11 mouse cellular contexts compared by ENCODE assay signal in the genomic region with DNA sequence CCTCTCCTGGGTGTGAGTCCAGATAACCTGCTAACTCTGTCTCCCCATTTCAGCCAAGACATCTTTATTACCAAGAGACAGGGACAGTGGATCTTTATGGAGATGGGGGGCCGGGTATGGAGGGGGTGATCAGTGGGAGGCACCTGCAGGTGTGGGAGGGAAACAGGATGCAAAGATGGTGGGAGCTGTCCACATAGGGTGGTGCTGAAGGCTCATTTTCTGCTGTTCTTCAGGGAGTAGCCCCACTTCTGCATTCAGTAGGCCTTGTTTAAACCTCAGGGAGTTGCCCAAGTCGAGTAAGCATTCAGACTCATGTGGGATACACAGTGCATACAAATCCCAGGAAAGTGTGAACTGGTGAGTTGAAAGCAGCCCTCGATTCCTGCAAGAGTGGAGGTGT. TPM values are rescaled to one million over a fixed set of nuclear protein-coding genes. Genes with fewer than 3 reads are reported as not detected.
A peak's percentile ranks its signal among the peaks of the same experiment; 100 is the strongest.
DNase-seq lines count a peak whose midpoint lies in the region; ATAC-seq and TF ChIP-seq lines count a peak whose summit lies in the region.
"Had no signal": no experiment of that assay in that cellular context is flagged by ENCODE, and none has a peak within 500 bp of the region (broad histone marks: within the 10 kb centered on the region; RNA-seq: fewer than 3 reads in every experiment).

No protein-coding gene starts in this region.

- TF ChIP-seq POLR2A in myocyte (IDR thresholded peaks at IDR 0.05; ENCODE audit: insufficient read length, low read depth), result no peak

- no peak overlapping the region for H3ac ChIP-seq in myocyte (ENCODE audit: control insufficient read depth, insufficient read length)

- H3K36me3 ChIP-seq in forebrain, embryonic 10.5 days (replicated peaks), result no peaks in the 10 kb centered on the region
- H3K36me3 ChIP-seq in forebrain, embryonic 16.5 days (ENCODE audit: control insufficient read depth, insufficient read depth), result no peaks in the 10 kb centered on the region
- no peaks in the 10 kb centered on the region for H3K36me3 ChIP-seq in myocyte (ENCODE audit: control insufficient read depth, insufficient read depth)
- H3K36me3 ChIP-seq: embryonic facial prominence, embryonic 13.5 days had no signal

- no peak overlapping the region for H3K4me3 ChIP-seq in forebrain, embryonic 10.5 days
- H3K4me3 ChIP-seq in forebrain, embryonic 16.5 days (replicated peaks; ENCODE audit: low read length), result no peak overlapping the region
- no peak overlapping the region for H3K4me3 ChIP-seq in myocyte
- H3K4me3 ChIP-seq: embryonic facial prominence, embryonic 13.5 days; heart, adult 2 months had no signal

- no peaks in the 10 kb centered on the region for H3K9me3 ChIP-seq in forebrain, embryonic 10.5 days
- no peaks in the 10 kb centered on the region for H3K9me3 ChIP-seq in forebrain, embryonic 16.5 days (ENCODE audit: control insufficient read depth, low read length)
- H3K9me3 ChIP-seq: embryonic facial prominence, embryonic 13.5 days had no signal

- peak; percentile 40 for DNase-seq in forebrain, embryonic 10.5 days (ENCODE audit: extremely low spot score, low spot score)
- peak; percentile 22 for DNase-seq in lung, postnatal 10 days
- DNase-seq in lung, postnatal 36 days, result no peak
- peak; percentile 21 for DNase-seq in adipocyte (ENCODE audit: low spot score)
- no peak for DNase-seq in right cerebral cortex, adult 18-20 months
- DNase-seq: heart, adult 2 months had no signal

- H3K27me3 ChIP-seq in forebrain, embryonic 10.5 days (ENCODE audit: poor library complexity, severe bottlenecking), result no peaks in the 10 kb centered on the region
- no peaks in the 10 kb centered on the region for H3K27me3 ChIP-seq in forebrain, embryonic 16.5 days (replicated peaks; ENCODE audit: control insufficient read depth, insufficient read depth, low read length)
- H3K27me3 ChIP-seq in myocyte (ENCODE audit: control insufficient read depth, insufficient read depth, insufficient read length), result peaks cover 9% of the 10 kb centered on the region

- no peaks in the 10 kb centered on the region for H3K79me2 ChIP-seq in myocyte (ENCODE audit: control insufficient read depth, insufficient read depth)

- 31% methylated on average over 3 of the region's 3 CpGs for WGBS in forebrain, embryonic 10.5 days
- 25% methylated on average over 3 of the region's 3 CpGs for WGBS in forebrain, embryonic 16.5 days

- ATAC-seq in forebrain, embryonic 16.5 days, result no peak
- no peak for ATAC-seq in granulocyte monocyte progenitor cell, adult 5-6 weeks (replicated peaks; ENCODE audit: poor library complexity, severe bottlenecking)

- H3K9ac ChIP-seq in forebrain, embryonic 16.5 days (replicated peaks; ENCODE audit: low read depth, low read length), result no peak overlapping the region
- H3K9ac ChIP-seq: embryonic facial prominence, embryonic 13.5 days had no signal

- no peak overlapping the region for H3K4me2 ChIP-seq in forebrain, embryonic 16.5 days (ENCODE audit: low read length)
- H3K4me2 ChIP-seq in myocyte (ENCODE audit: low read depth), result no peak overlapping the region
- H3K4me2 ChIP-seq: embryonic facial prominence, embryonic 13.5 days had no signal

- H3K27ac ChIP-seq in forebrain, embryonic 10.5 days, result no peak overlapping the region
- no peak overlapping the region for H3K27ac ChIP-seq in forebrain, embryonic 16.5 days (ENCODE audit: low read length)
- H3K27ac ChIP-seq: embryonic facial prominence, embryonic 13.5 days; heart, adult 2 months had no signal

- H3K4me1 ChIP-seq in forebrain, embryonic 10.5 days, result no peaks in the 10 kb centered on the region
- H3K4me1 ChIP-seq in forebrain, embryonic 16.5 days (replicated peaks; ENCODE audit: control insufficient read depth, insufficient read depth, low read length), result no peaks in the 10 kb centered on the region; the same call in 1 of the 2 replicates
- H3K4me1 ChIP-seq: embryonic facial prominence, embryonic 13.5 days had no signal

TF ChIP-seq in myocyte, 11 proteins besides CTCF, POLR2A, EP300 and RAD21:
- TF ChIP-seq POLR2AphosphoS2 (IDR thresholded peaks at IDR 0.05; ENCODE audit: insufficient read length, low read depth), result no peak
- TF ChIP-seq REST (IDR thresholded peaks at IDR 0.05; ENCODE audit: insufficient read depth, insufficient read length), result peak; percentile 89
- no peak for TF ChIP-seq USF1 (IDR thresholded peaks at IDR 0.05; ENCODE audit: low read depth)
- no peak for TF ChIP-seq MYOG (IDR thresholded peaks at IDR 0.05; ENCODE audit: control insufficient read depth in 1 of 3, insufficient read depth in 1 of 3, insufficient read length in 2 of 3, low read depth in 2 of 3)
- TF ChIP-seq E2F4 (IDR thresholded peaks at IDR 0.05; ENCODE audit: insufficient read depth), result no peak
- TF ChIP-seq MAX (IDR thresholded peaks at IDR 0.05; ENCODE audit: low read depth), result no peak
- TF ChIP-seq SRF (IDR thresholded peaks at IDR 0.05; ENCODE audit: control insufficient read depth, insufficient read length, low read depth), result no peak

RNA-seq across cellular contexts. Expression of a gene that starts 21.5 kb away (rescaled TPM):
- polyA plus RNA-seq in forebrain, embryonic 10.5 days (2016; fragmentation: Nextera tagmentation; extraction: Ambion mirVana), result not detected in 2 replicates
- 0.65 and 0.71 TPM in 2 replicates for polyA plus RNA-seq in forebrain, embryonic 16.5 days (2015; fragmentation: Nextera tagmentation; extraction: Ambion mirVana)
- polyA plus RNA-seq in myocyte (2012; fragmentation: generic; extraction: Trizol), result not detected
- not detected in 2 replicates for total RNA-seq in granulocyte monocyte progenitor cell, adult 5-6 weeks (2014; fragmentation: Nextera tagmentation)
- not detected in 2 replicates for total RNA-seq in granulocyte monocyte progenitor cell, adult 5-6 weeks (2017)
- polyA plus RNA-seq: lung, embryonic 16.5 days had no signal

Comparison
In these comparisons a context has a peak if more than half of its experiments do, and no peak if none do; other contexts are left out.
1. DNase-seq: peak in forebrain, embryonic 10.5 days (single experiment), lung, postnatal 10 days (single experiment) and adipocyte (single experiment); none in lung, postnatal 36 days (single experiment) and right cerebral cortex, adult 18-20 months (single experiment).